Mouse (Mus musculus): ENCODE data around the gene Kcnj8. TPM values are rescaled to one million over a fixed set of nuclear protein-coding genes. Genes with fewer than 3 reads are reported as not detected.
A peak's percentile ranks its signal among the peaks of the same experiment; 100 is the strongest.

Kcnj8 gene
- polyA plus RNA-seq, 1 experiment from 2014 or later, result 57.9 TPM

DNA sequence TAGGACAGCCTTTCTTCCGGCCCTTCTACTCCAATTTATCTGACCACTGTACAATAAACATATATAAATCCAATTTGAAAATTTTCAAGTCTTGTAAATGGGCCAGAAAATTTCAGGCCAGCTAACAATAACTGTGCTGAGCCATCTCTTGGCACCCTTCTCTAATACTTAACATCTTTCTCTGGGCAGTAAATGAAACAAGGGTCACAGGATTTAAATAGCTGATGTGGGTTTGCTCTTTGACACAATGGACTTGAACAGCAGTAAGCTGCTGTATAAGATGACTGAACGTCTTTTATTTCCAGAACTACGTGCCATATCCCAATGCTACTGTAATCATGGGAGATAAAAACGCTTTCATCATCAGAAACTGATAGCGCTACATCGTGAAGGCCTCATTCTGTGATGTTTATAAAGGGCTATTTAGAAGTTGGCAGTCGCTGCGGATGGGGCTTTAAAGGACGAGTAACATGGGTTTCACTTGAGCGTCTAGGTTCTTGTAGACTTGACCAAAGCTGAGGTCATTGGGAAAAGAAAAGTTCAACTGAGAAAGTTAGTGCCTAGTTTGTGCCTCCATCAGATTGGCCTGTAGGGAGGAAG lies 30.8 kb downstream of the Kcnj8 start:
- Histone ChIP-seq H3K9me3 (replicated peaks; ENCODE audit: control insufficient read depth, low read length) (no peaks in the 10 kb centered on the region), H3K36me3 (ENCODE audit: control insufficient read depth, insufficient read depth, low read length) (no peaks in the 10 kb centered on the region), H3K9ac (ENCODE audit: low read length) (no peak overlapping the region), H3K4me3 (replicated peaks; ENCODE audit: low read length) (no peak overlapping the region), H3K27me3 (ENCODE audit: control insufficient read depth, insufficient read depth, low read length) (no peaks in the 10 kb centered on the region), H3K27ac (ENCODE audit: low read length) (peak overlapping the region; percentile 35; the same call in 1 of the 2 replicates), H3K4me1 (ENCODE audit: control insufficient read depth, insufficient read depth, low read length) (peaks cover 9% of the 10 kb centered on the region), H3K4me2 (ENCODE audit: low read depth, low read length) (no peak overlapping the region)
- 62% methylated on average over 10 of the region's 10 CpGs for WGBS
- no peak for ATAC-seq (ENCODE audit: insufficient read depth, low FRiP score)

- H3K9me3 ChIP-seq (replicated peaks; ENCODE audit: control insufficient read depth, low read length), result no peaks in the 10 kb centered on the region
- WGBS, result 73% methylated on average over 5 of the region's 5 CpGs
- H3K36me3 ChIP-seq (ENCODE audit: control insufficient read depth, insufficient read depth, low read length), result no peaks in the 10 kb centered on the region
- H3K4me2 ChIP-seq (ENCODE audit: low read depth, low read length), result no peak overlapping the region
- peaks cover 9% of the 10 kb centered on the region for H3K4me1 ChIP-seq (ENCODE audit: control insufficient read depth, insufficient read depth, low read length)
- H3K9ac ChIP-seq (ENCODE audit: low read length), result no peak overlapping the region
- ATAC-seq (ENCODE audit: insufficient read depth, low FRiP score), result no peak
- H3K27ac ChIP-seq (ENCODE audit: low read length), result peak overlapping the region; percentile 31; the same call in 1 of the 2 replicates
- H3K27me3 ChIP-seq (ENCODE audit: control insufficient read depth, insufficient read depth, low read length), result no peaks in the 10 kb centered on the region
- no peak overlapping the region for H3K4me3 ChIP-seq (replicated peaks; ENCODE audit: low read length)
Observed at GRCm38 (mm10) chr6:142540131-142540530, 31.3 kb downstream of the Kcnj8 start.

DNA sequence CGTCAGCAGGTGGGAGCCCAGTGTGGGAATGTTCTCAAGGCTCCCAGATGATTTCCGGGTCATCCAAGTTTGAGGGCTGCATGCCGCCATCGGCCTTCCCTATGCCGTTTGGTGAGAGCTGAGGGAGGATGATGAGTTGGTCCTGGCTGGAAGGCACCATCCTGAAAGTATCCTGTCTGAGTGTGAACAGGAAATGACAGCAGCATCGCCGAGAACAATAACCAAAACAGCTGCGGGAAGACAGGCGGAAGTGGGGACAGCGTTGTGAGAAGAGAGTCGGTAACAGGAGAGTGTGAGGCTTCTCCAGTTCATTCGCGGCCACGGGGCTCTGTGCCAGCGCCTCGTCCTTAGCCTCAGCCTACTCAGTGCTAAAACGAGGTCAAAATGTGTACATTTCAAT lies 32.9 kb downstream of the Kcnj8 start:
- WGBS, result 62% methylated on average over 17 of the region's 17 CpGs
- no peaks in the 10 kb centered on the region for H3K27me3 ChIP-seq (ENCODE audit: control insufficient read depth, insufficient read depth, low read length)
- ATAC-seq (ENCODE audit: insufficient read depth, low FRiP score), result peak; percentile 44; the same call in 1 of the 2 replicates

GRCm38 (mm10) chr6:142533412-142533811 lies 38.0 kb downstream of the Kcnj8 start:
- no peak for ATAC-seq (ENCODE audit: insufficient read depth, low FRiP score)
- 70% methylated on average over 5 of the region's 5 CpGs for WGBS
- no peak overlapping the region for H3K27ac ChIP-seq (ENCODE audit: low read length)
- H3K27me3 ChIP-seq (ENCODE audit: control insufficient read depth, insufficient read depth, low read length), result no peaks in the 10 kb centered on the region
- no peak overlapping the region for H3K9ac ChIP-seq (ENCODE audit: low read length)
- H3K4me1 ChIP-seq (ENCODE audit: control insufficient read depth, insufficient read depth, low read length), result peaks cover 6% of the 10 kb centered on the region; the same call in 1 of the 2 replicates
- H3K36me3 ChIP-seq (ENCODE audit: control insufficient read depth, insufficient read depth, low read length), result no peaks in the 10 kb centered on the region
- H3K9me3 ChIP-seq (replicated peaks; ENCODE audit: control insufficient read depth, low read length), result no peaks in the 10 kb centered on the region
- no peak overlapping the region for H3K4me3 ChIP-seq (replicated peaks; ENCODE audit: low read length)
- H3K4me2 ChIP-seq (ENCODE audit: low read depth, low read length), result no peak overlapping the region

More for the DNA sequence above, 32.9 kb downstream of the Kcnj8 start:
- Histone ChIP-seq H3K4me2 (ENCODE audit: low read depth, low read length) (no peak overlapping the region), H3K9me3 (replicated peaks; ENCODE audit: control insufficient read depth, low read length) (no peaks in the 10 kb centered on the region), H3K27ac (ENCODE audit: low read length) (peak overlapping the region; percentile 60; the same call in 1 of the 2 replicates), H3K4me1 (ENCODE audit: control insufficient read depth, insufficient read depth, low read length) (peaks cover 6% of the 10 kb centered on the region), H3K36me3 (ENCODE audit: control insufficient read depth, insufficient read depth, low read length) (no peaks in the 10 kb centered on the region), H3K9ac (ENCODE audit: low read length) (no peak overlapping the region), H3K4me3 (replicated peaks; ENCODE audit: low read length) (no peak overlapping the region)

- no peak for ATAC-seq (ENCODE audit: insufficient read depth, low FRiP score)
- no peaks in the 10 kb centered on the region for H3K36me3 ChIP-seq (ENCODE audit: control insufficient read depth, insufficient read depth, low read length)
- H3K9me3 ChIP-seq (replicated peaks; ENCODE audit: control insufficient read depth, low read length), result no peaks in the 10 kb centered on the region
- H3K27me3 ChIP-seq (ENCODE audit: control insufficient read depth, insufficient read depth, low read length), result no peaks in the 10 kb centered on the region
- H3K4me1 ChIP-seq (ENCODE audit: control insufficient read depth, insufficient read depth, low read length), result peaks cover 9% of the 10 kb centered on the region
- 85% methylated on average over 2 of the region's 2 CpGs for WGBS
- H3K9ac ChIP-seq (ENCODE audit: low read length), result no peak overlapping the region
- H3K27ac ChIP-seq (ENCODE audit: low read length), result no peak overlapping the region
- no peak overlapping the region for H3K4me3 ChIP-seq (replicated peaks; ENCODE audit: low read length)
- H3K4me2 ChIP-seq (ENCODE audit: low read depth, low read length), result no peak overlapping the region
Observed at GRCm38 (mm10) chr6:142532686-142533085, 38.7 kb downstream of the Kcnj8 start.

- H3K4me1 ChIP-seq (ENCODE audit: control insufficient read depth, insufficient read depth, low read length), result peaks cover 9% of the 10 kb centered on the region
- no peak overlapping the region for H3K4me3 ChIP-seq (replicated peaks; ENCODE audit: low read length)
- no peaks in the 10 kb centered on the region for H3K9me3 ChIP-seq (replicated peaks; ENCODE audit: control insufficient read depth, low read length)
- no peaks in the 10 kb centered on the region for H3K27me3 ChIP-seq (ENCODE audit: control insufficient read depth, insufficient read depth, low read length)
- no peak overlapping the region for H3K4me2 ChIP-seq (ENCODE audit: low read depth, low read length)
- no peaks in the 10 kb centered on the region for H3K36me3 ChIP-seq (ENCODE audit: control insufficient read depth, insufficient read depth, low read length)
- no peak for ATAC-seq (ENCODE audit: insufficient read depth, low FRiP score)
- H3K9ac ChIP-seq (ENCODE audit: low read length), result no peak overlapping the region
- WGBS, result 85% methylated on average over 13 of the region's 17 CpGs
- no peak overlapping the region for H3K27ac ChIP-seq (ENCODE audit: low read length)
Observed at GRCm38 (mm10) chr6:142532141-142532540, 39.3 kb downstream of the Kcnj8 start.

DNA sequence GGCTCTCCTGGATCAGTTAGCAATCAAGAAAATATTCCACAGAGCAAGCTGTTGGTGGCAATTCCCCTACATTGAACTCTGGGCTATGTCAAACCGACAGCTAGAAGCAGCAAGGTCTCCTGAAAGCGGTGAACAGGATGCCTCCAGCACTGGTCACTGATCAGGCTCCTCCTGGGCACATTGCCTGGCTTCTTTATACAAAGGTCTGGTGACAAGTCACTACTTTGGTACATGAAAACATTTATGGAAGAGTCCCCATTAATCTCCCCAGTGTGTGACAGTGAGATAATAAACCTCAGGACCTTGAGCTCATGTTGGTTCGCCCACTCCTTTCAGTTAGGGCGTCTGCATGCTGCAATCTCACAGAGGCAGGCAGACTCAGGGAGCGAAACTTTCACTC lies 41.0 kb downstream of the Kcnj8 start:
- no peaks in the 10 kb centered on the region for H3K36me3 ChIP-seq (ENCODE audit: control insufficient read depth, insufficient read depth, low read length)
- H3K9ac ChIP-seq (ENCODE audit: low read length), result no peak overlapping the region
- peak overlapping the region; percentile 64 for H3K27ac ChIP-seq (ENCODE audit: low read length)
- no peak overlapping the region for H3K4me3 ChIP-seq (replicated peaks; ENCODE audit: low read length)
- peak; percentile 59; the same call in 1 of the 2 replicates for ATAC-seq (ENCODE audit: insufficient read depth, low FRiP score)
- H3K4me1 ChIP-seq (ENCODE audit: control insufficient read depth, insufficient read depth, low read length), result peaks cover 9% of the 10 kb centered on the region
- no peaks in the 10 kb centered on the region for H3K9me3 ChIP-seq (replicated peaks; ENCODE audit: control insufficient read depth, low read length)
- H3K4me2 ChIP-seq (ENCODE audit: low read depth, low read length), result no peak overlapping the region
- no peaks in the 10 kb centered on the region for H3K27me3 ChIP-seq (ENCODE audit: control insufficient read depth, insufficient read depth, low read length)
- 49% methylated on average over 5 of the region's 5 CpGs for WGBS

- Histone ChIP-seq H3K9me3 (replicated peaks; ENCODE audit: control insufficient read depth, low read length) (no peaks in the 10 kb centered on the region), H3K4me2 (ENCODE audit: low read depth, low read length) (no peak overlapping the region), H3K4me1 (ENCODE audit: control insufficient read depth, insufficient read depth, low read length) (peaks cover 9% of the 10 kb centered on the region), H3K27ac (ENCODE audit: low read length) (peak overlapping the region; percentile 64; the same call in 1 of the 2 replicates), H3K4me3 (replicated peaks; ENCODE audit: low read length) (no peak overlapping the region), H3K9ac (ENCODE audit: low read length) (no peak overlapping the region), H3K36me3 (ENCODE audit: control insufficient read depth, insufficient read depth, low read length) (no peaks in the 10 kb centered on the region), H3K27me3 (ENCODE audit: control insufficient read depth, insufficient read depth, low read length) (no peaks in the 10 kb centered on the region)
- 78% methylated on average over 8 of the region's 8 CpGs for WGBS
- no peak for ATAC-seq (ENCODE audit: insufficient read depth, low FRiP score)
Observed at GRCm38 (mm10) chr6:142529680-142530079, 41.7 kb downstream of the Kcnj8 start.

- Histone ChIP-seq H3K36me3 (ENCODE audit: control insufficient read depth, insufficient read depth, low read length) (no peaks in the 10 kb centered on the region), H3K9me3 (replicated peaks; ENCODE audit: control insufficient read depth, low read length) (no peaks in the 10 kb centered on the region), H3K9ac (ENCODE audit: low read length) (no peak overlapping the region), H3K4me1 (ENCODE audit: control insufficient read depth, insufficient read depth, low read length) (peaks cover 9% of the 10 kb centered on the region), H3K4me3 (replicated peaks; ENCODE audit: low read length) (no peak overlapping the region), H3K27me3 (ENCODE audit: control insufficient read depth, insufficient read depth, low read length) (no peaks in the 10 kb centered on the region), H3K27ac (ENCODE audit: low read length) (no peak overlapping the region), H3K4me2 (ENCODE audit: low read depth, low read length) (no peak overlapping the region)
- 33% methylated on average over 1 of the region's 1 CpGs for WGBS
- no peak for ATAC-seq (ENCODE audit: insufficient read depth, low FRiP score)
Observed at GRCm38 (mm10) chr6:142527931-142528562, 43.4 kb downstream of the Kcnj8 start.

All from stomach, embryonic 16.5 days (tissue).